Mouse (Mus musculus): Measurements from ENCODE around the gene Mtx1. TPM values are rescaled to one million over a fixed set of nuclear protein-coding genes. Genes with fewer than 3 reads are reported as not detected.

Mtx1 gene
- polyA plus RNA-seq, 1 experiment from 2014 or later: 197 TPM

GRCm38 (mm10) chr3:89159616-89160344 lies 67.1 kb downstream of the Mtx1 start, which contains the start of gene Hcn3:
TSS of gene Hcn3 (minus strand) at chr3:89160196.
- H3K4me3 ChIP-seq (replicated peaks): peak within 1 kb of the TSS; percentile 57
- H3K27ac ChIP-seq: no peak within 1 kb of the TSS
- peak; percentile 56; the same call in 1 of the 2 replicates for ATAC-seq (ENCODE audit: insufficient read depth, low FRiP score, low read depth)
- peaks cover 12% of the 10 kb centered on the region for H3K4me1 ChIP-seq
- no peaks in the 10 kb centered on the region for H3K36me3 ChIP-seq
- WGBS: under 1% methylated on average over 53 of the region's 66 CpGs
- no peak within 1 kb of the TSS for H3K9ac ChIP-seq
- H3K9me3 ChIP-seq: no peaks in the 10 kb centered on the region
- peak within 1 kb of the TSS; percentile 100 for H3K4me2 ChIP-seq
- H3K27me3 ChIP-seq (replicated peaks): peaks cover 13% of the 10 kb centered on the region; the same call in 1 of the 2 replicates

- peaks cover 12% of the 10 kb centered on the region for H3K4me1 ChIP-seq
- peak overlapping the region; percentile 100 for H3K4me2 ChIP-seq
- peak; percentile 53; the same call in 1 of the 2 replicates for ATAC-seq (ENCODE audit: insufficient read depth, low FRiP score, low read depth)
- no peak overlapping the region for H3K27ac ChIP-seq
- H3K9me3 ChIP-seq: no peaks in the 10 kb centered on the region
- no peaks in the 10 kb centered on the region for H3K36me3 ChIP-seq
- H3K4me3 ChIP-seq (replicated peaks): peak overlapping the region; percentile 57
- no peak overlapping the region for H3K9ac ChIP-seq
- WGBS: 1% methylated on average over 13 of the region's 13 CpGs
- peaks cover 13% of the 10 kb centered on the region; the same call in 1 of the 2 replicates for H3K27me3 ChIP-seq (replicated peaks)
These were observed 67.7 kb downstream of the Mtx1 start for GRCm38 (mm10) chr3:89159211-89159610.

MicroRNAs encoded within 50 kb of the gene (microRNA counts, 519-probe panel; counts per million panel counts)
- not detected for microRNA mmu-miR-92b

Small RNA genes lying within 50 kb of the gene (microRNA-seq; reads per million reads assigned to microRNA genes)
- gene Mir92b: 214 reads per million, percentile 60 among the genes with 10 or more reads in this experiment

Other genes with a start within 250 kb of the Mtx1 start
- 20.3 and 21.0 TPM in 2 replicates for gene Rusc1, start 133.8 kb downstream of the Mtx1 start, polyA plus RNA-seq (2015; fragmentation: Nextera tagmentation; extraction: Ambion mirVana)
- gene Gm43738, start 126.0 kb downstream of the Mtx1 start, polyA plus RNA-seq (2015; fragmentation: Nextera tagmentation; extraction: Ambion mirVana): not detected in 2 replicates
- 324 and 331 TPM in 2 replicates for gene Fdps, start 125.1 kb downstream of the Mtx1 start, polyA plus RNA-seq (2015; fragmentation: Nextera tagmentation; extraction: Ambion mirVana)
- gene Pklr, start 90.9 kb downstream of the Mtx1 start, polyA plus RNA-seq (2015; fragmentation: Nextera tagmentation; extraction: Ambion mirVana): 16.4 and 19.9 TPM in 2 replicates
- 2.4 and 2.6 TPM in 2 replicates for gene Hcn3, start 66.9 kb downstream of the Mtx1 start, polyA plus RNA-seq (2015; fragmentation: Nextera tagmentation; extraction: Ambion mirVana)
- 26.3 and 26.7 TPM in 2 replicates for gene Clk2, start 62.3 kb downstream of the Mtx1 start, polyA plus RNA-seq (2015; fragmentation: Nextera tagmentation; extraction: Ambion mirVana)
- 103 and 106 TPM in 2 replicates for gene Scamp3, start 49.6 kb downstream of the Mtx1 start, polyA plus RNA-seq (2015; fragmentation: Nextera tagmentation; extraction: Ambion mirVana)
- 21.1 and 22.1 TPM in 2 replicates for gene Fam189b, start 43.9 kb downstream of the Mtx1 start, polyA plus RNA-seq (2015; fragmentation: Nextera tagmentation; extraction: Ambion mirVana)
- gene Gba, start 24.2 kb downstream of the Mtx1 start, polyA plus RNA-seq (2015; fragmentation: Nextera tagmentation; extraction: Ambion mirVana): 40.1 and 41.2 TPM in 2 replicates
- 29.0 and 29.2 TPM in 2 replicates for gene Thbs3, start 11.9 kb downstream of the Mtx1 start, polyA plus RNA-seq (2015; fragmentation: Nextera tagmentation; extraction: Ambion mirVana)
- gene Muc1, start 2.0 kb upstream of the Mtx1 start, polyA plus RNA-seq (2015; fragmentation: Nextera tagmentation; extraction: Ambion mirVana): 64.2 and 89.1 TPM in 2 replicates
- gene Krtcap2, start 18.9 kb upstream of the Mtx1 start, polyA plus RNA-seq (2015; fragmentation: Nextera tagmentation; extraction: Ambion mirVana): 374 and 406 TPM in 2 replicates
- gene Trim46, start 19.2 kb upstream of the Mtx1 start, polyA plus RNA-seq (2015; fragmentation: Nextera tagmentation; extraction: Ambion mirVana): 4.6 and 5.9 TPM in 2 replicates
- gene Dpm3, start 32.3 kb upstream of the Mtx1 start, polyA plus RNA-seq (2015; fragmentation: Nextera tagmentation; extraction: Ambion mirVana): 129 and 132 TPM in 2 replicates
- 74.4 and 75.3 TPM in 2 replicates for gene Slc50a1, start 43.5 kb upstream of the Mtx1 start, polyA plus RNA-seq (2015; fragmentation: Nextera tagmentation; extraction: Ambion mirVana)
- gene Efna1, start 54.1 kb upstream of the Mtx1 start, polyA plus RNA-seq (2015; fragmentation: Nextera tagmentation; extraction: Ambion mirVana): 41.4 and 46.1 TPM in 2 replicates
- 9.5 and 9.6 TPM in 2 replicates for gene Efna3, start 95.9 kb upstream of the Mtx1 start, polyA plus RNA-seq (2015; fragmentation: Nextera tagmentation; extraction: Ambion mirVana)
- gene Efna4, start 110.9 kb upstream of the Mtx1 start, polyA plus RNA-seq (2015; fragmentation: Nextera tagmentation; extraction: Ambion mirVana): 17.9 and 19.4 TPM in 2 replicates
- gene Adam15, start 122.9 kb upstream of the Mtx1 start, polyA plus RNA-seq (2015; fragmentation: Nextera tagmentation; extraction: Ambion mirVana): 44.7 and 53.2 TPM in 2 replicates
- gene Dcst2, start 134.9 kb upstream of the Mtx1 start, polyA plus RNA-seq (2015; fragmentation: Nextera tagmentation; extraction: Ambion mirVana): 0.30 and 0.67 TPM in 2 replicates
- gene Dcst1, start 138.2 kb upstream of the Mtx1 start, polyA plus RNA-seq (2015; fragmentation: Nextera tagmentation; extraction: Ambion mirVana): 0.30 and 0.52 TPM in 2 replicates
- gene Zbtb7b, start 167.7 kb upstream of the Mtx1 start, polyA plus RNA-seq (2015; fragmentation: Nextera tagmentation; extraction: Ambion mirVana): 7.8 and 7.9 TPM in 2 replicates
- gene Lenep, start 175.7 kb upstream of the Mtx1 start, polyA plus RNA-seq (2015; fragmentation: Nextera tagmentation; extraction: Ambion mirVana): not detected in 2 replicates
- gene Flad1, start 184.8 kb upstream of the Mtx1 start, polyA plus RNA-seq (2015; fragmentation: Nextera tagmentation; extraction: Ambion mirVana): 23.6 and 29.4 TPM in 2 replicates
- 409 and 450 TPM in 2 replicates for gene Cks1b, start 191.3 kb upstream of the Mtx1 start, polyA plus RNA-seq (2015; fragmentation: Nextera tagmentation; extraction: Ambion mirVana)
- 84.6 and 103 TPM in 2 replicates for gene Shc1, start 191.4 kb upstream of the Mtx1 start, polyA plus RNA-seq (2015; fragmentation: Nextera tagmentation; extraction: Ambion mirVana)
- 35.1 and 37.1 TPM in 2 replicates for gene Pygo2, start 203.1 kb upstream of the Mtx1 start, polyA plus RNA-seq (2015; fragmentation: Nextera tagmentation; extraction: Ambion mirVana)
- 39.9 and 40.1 TPM in 2 replicates for gene Pbxip1, start 209.6 kb upstream of the Mtx1 start, polyA plus RNA-seq (2015; fragmentation: Nextera tagmentation; extraction: Ambion mirVana)
- 55.3 and 60.1 TPM in 2 replicates for gene Pmvk, start 227.5 kb upstream of the Mtx1 start, polyA plus RNA-seq (2015; fragmentation: Nextera tagmentation; extraction: Ambion mirVana)

Measured in stomach, embryonic 15.5 days (tissue).